ENCODE assay signal across 9 mouse cellular contexts in the genomic region with DNA sequence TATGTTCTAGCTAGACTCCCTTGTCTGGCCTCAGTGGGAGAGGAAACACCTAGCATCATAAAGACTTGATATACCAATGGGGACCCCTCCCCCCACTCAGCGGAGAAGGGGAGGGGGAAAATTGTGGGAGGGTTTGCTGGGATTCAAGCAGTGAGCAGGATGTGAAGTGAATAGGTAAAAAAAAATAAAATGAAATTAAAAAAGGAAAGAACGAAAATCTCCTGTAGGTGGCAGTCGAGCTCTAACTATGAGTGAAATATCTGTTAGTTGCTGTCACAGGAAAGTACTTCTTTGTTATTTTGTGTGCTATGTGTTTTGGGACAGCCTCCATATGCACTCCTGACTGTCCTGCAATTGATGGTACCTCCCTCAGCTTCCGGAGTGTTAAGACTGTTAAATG.
DNase-seq lines count a peak whose midpoint lies in the region; ATAC-seq lines count a peak whose summit lies in the region.
"Had no signal": no experiment of that assay in that cellular context is flagged by ENCODE, and none has a peak within 500 bp of the region (broad histone marks: within the 10 kb centered on the region; RNA-seq: fewer than 3 reads in every experiment).

No protein-coding gene starts in this region.

- H3K4me1 ChIP-seq in limb, embryonic 11.5 days (ENCODE audit: control insufficient read depth, insufficient read depth, low read length) = no peaks in the 10 kb centered on the region
- H3K4me1 ChIP-seq: hindbrain, embryonic 15.5 days had no signal

- WGBS in limb, embryonic 11.5 days = 18% methylated on average over 4 of the region's 4 CpGs

- no peak overlapping the region for H3K4me3 ChIP-seq in limb, embryonic 11.5 days (ENCODE audit: low read depth, low read length)
- H3K4me3 ChIP-seq: hindbrain, embryonic 15.5 days had no signal

- H3K9me3 ChIP-seq in limb, embryonic 11.5 days (ENCODE audit: control insufficient read depth, low read length) = no peaks in the 10 kb centered on the region
- H3K9me3 ChIP-seq: hindbrain, embryonic 15.5 days had no signal

- no peak overlapping the region for H3K9ac ChIP-seq in limb, embryonic 11.5 days (ENCODE audit: low read length)
- H3K9ac ChIP-seq: hindbrain, embryonic 15.5 days had no signal

- H3K4me2 ChIP-seq in limb, embryonic 11.5 days (ENCODE audit: low read depth, severe bottlenecking) = no peak overlapping the region
- H3K4me2 ChIP-seq: hindbrain, embryonic 15.5 days had no signal

- peak; percentile 31 for DNase-seq in kidney, adult 9 months
- no peak for DNase-seq in kidney, adult 11 months
- peak; percentile 49 for DNase-seq in MN1 (ENCODE audit: low spot score)
- peak; percentile 17 for DNase-seq in fibroblast of lung, adult 2 months (ENCODE audit: low read depth)
- DNase-seq in limb, embryonic 11.5 days (ENCODE audit: low spot score) = peak; percentile 48
- no peak for DNase-seq in gastrocnemius, postnatal 36 days
- no peak for DNase-seq in heart, postnatal 25 days (ENCODE audit: low spot score)
- no peak for DNase-seq in B cell, adult 2 months

- H3K36me3 ChIP-seq in limb, embryonic 11.5 days (ENCODE audit: control insufficient read depth, insufficient read depth, low read length) = no peaks in the 10 kb centered on the region
- H3K36me3 ChIP-seq: hindbrain, embryonic 15.5 days had no signal

- 0 out of 2 replicates have a peak, but pooled peaks have one; percentile 16 for ATAC-seq in limb, embryonic 11.5 days (ENCODE audit: insufficient number of reproducible peaks, low FRiP score, low TSS enrichment, low read depth)

- H3K27ac ChIP-seq in limb, embryonic 11.5 days (replicated peaks; ENCODE audit: low read depth, low read length) = no peak overlapping the region
- H3K27ac ChIP-seq: hindbrain, embryonic 15.5 days had no signal

- no peaks in the 10 kb centered on the region for H3K27me3 ChIP-seq in limb, embryonic 11.5 days (ENCODE audit: control insufficient read depth, insufficient read depth, low read length)
- H3K27me3 ChIP-seq: hindbrain, embryonic 15.5 days had no signal

- intact Hi-C loops in gastrocnemius, postnatal 36 days (cut with DNase I) = no loop called here
- intact Hi-C loops in heart, postnatal 25 days (cut with DNase I) = no loop called here

Comparison
In these comparisons a context has a peak if more than half of its experiments do, and no peak if none do; other contexts are left out.
1. DNase-seq: peak in kidney, adult 9 months (single experiment), MN1 (single experiment), fibroblast of lung, adult 2 months (single experiment) and limb, embryonic 11.5 days (single experiment); none in kidney, adult 11 months (single experiment), gastrocnemius, postnatal 36 days (0 of 2), heart, postnatal 25 days (single experiment) and B cell, adult 2 months (0 of 2).